In the genomic region with DNA sequence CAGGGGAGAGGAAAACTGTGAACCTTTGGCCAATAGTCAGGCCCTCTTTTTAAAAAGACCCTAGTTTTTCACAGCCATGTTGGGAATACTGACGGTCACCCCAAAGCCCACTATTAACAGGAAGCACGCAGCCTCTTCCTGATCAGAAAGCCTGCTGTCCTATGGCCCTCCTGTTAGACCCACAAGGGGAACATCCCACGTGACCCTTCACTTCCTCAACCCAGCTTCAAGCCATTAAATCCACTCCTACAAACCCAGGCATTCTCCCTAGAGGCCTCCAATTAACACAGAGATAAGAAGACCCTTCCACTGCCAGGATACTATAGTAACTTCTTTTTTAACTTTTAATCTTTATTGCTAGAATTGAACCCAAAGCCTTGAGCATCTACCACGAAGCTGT, we compare ENCODE assay signal across 13 mouse cellular contexts. TPM values are rescaled to one million over a fixed set of nuclear protein-coding genes. Genes with fewer than 3 reads are reported as not detected.
DNase-seq lines count a peak whose midpoint lies in the region; ATAC-seq and TF ChIP-seq lines count a peak whose summit lies in the region.
"Had no signal": no experiment of that assay in that cellular context is flagged by ENCODE, and none has a peak within 500 bp of the region (broad histone marks: within the 10 kb centered on the region; RNA-seq: fewer than 3 reads in every experiment).

No protein-coding gene starts in this region.

- TF ChIP-seq POLR2A in thymus, adult 2 months (IDR thresholded peaks at IDR 0.05; ENCODE audit: control insufficient read depth, extremely low read depth, insufficient read depth, low read length, poor library complexity) = no peak

- no peak overlapping the region for H3K9ac ChIP-seq in kidney, embryonic 14.5 days (ENCODE audit: low read depth, low read length)
- peak overlapping the region; percentile 63 for H3K9ac ChIP-seq in liver, embryonic 15.5 days
- H3K9ac ChIP-seq: heart, embryonic 12.5 days; lung, embryonic 14.5 days had no signal

- peaks cover 33% of the 10 kb centered on the region for H3K4me1 ChIP-seq in kidney, embryonic 14.5 days (ENCODE audit: control insufficient read depth, insufficient read depth, low read length)
- peaks cover 42% of the 10 kb centered on the region for H3K4me1 ChIP-seq in thymus, adult 2 months (replicated peaks; ENCODE audit: control insufficient read depth, insufficient read depth, low read length)
- peaks cover 89% of the 10 kb centered on the region for H3K4me1 ChIP-seq in liver, embryonic 15.5 days (replicated peaks)
- H3K4me1 ChIP-seq in embryonic facial prominence, embryonic 10.5 days = peaks cover 53% of the 10 kb centered on the region

- H3K27ac ChIP-seq in kidney, embryonic 14.5 days (ENCODE audit: low read depth, low read length) = peak overlapping the region; percentile 56; the same call in 1 of the 2 replicates
- peak overlapping the region; percentile 7; the same call in 1 of the 2 replicates for H3K27ac ChIP-seq in thymus, adult 2 months (ENCODE audit: control insufficient read depth, insufficient read depth, low read length)
- H3K27ac ChIP-seq in liver, embryonic 15.5 days (replicated peaks) = peak overlapping the region; percentile 96
- H3K27ac ChIP-seq in embryonic facial prominence, embryonic 10.5 days (replicated peaks) = no peak overlapping the region

- no peaks in the 10 kb centered on the region for H3K27me3 ChIP-seq in kidney, embryonic 14.5 days (ENCODE audit: control insufficient read depth, insufficient read depth, low read length)
- no peaks in the 10 kb centered on the region for H3K27me3 ChIP-seq in thymus, adult 2 months (ENCODE audit: control insufficient read depth, insufficient read depth, low read length)
- H3K27me3 ChIP-seq in liver, embryonic 15.5 days = no peaks in the 10 kb centered on the region
- no peaks in the 10 kb centered on the region for H3K27me3 ChIP-seq in embryonic facial prominence, embryonic 10.5 days (replicated peaks; ENCODE audit: low read depth, poor library complexity, severe bottlenecking)
- H3K27me3 ChIP-seq: heart, embryonic 12.5 days; megakaryocyte, embryonic 14.5 days had no signal

- TF ChIP-seq CTCF in thymus, adult 2 months (IDR thresholded peaks at IDR 0.05; ENCODE audit: borderline replicate concordance, control insufficient read depth, extremely low read depth, insufficient read depth, low read length, poor library complexity) = no peak

- ATAC-seq in kidney, embryonic 14.5 days (ENCODE audit: low FRiP score, low TSS enrichment) = no peak
- ATAC-seq in liver, embryonic 15.5 days (ENCODE audit: insufficient read depth) = peak; percentile 13; the same call in 1 of the 2 replicates

- H3K36me3 ChIP-seq in kidney, embryonic 14.5 days (ENCODE audit: control insufficient read depth, insufficient read depth, low read length) = no peaks in the 10 kb centered on the region
- no peaks in the 10 kb centered on the region for H3K36me3 ChIP-seq in thymus, adult 2 months (ENCODE audit: control insufficient read depth, insufficient read depth, low read length)
- no peaks in the 10 kb centered on the region for H3K36me3 ChIP-seq in liver, embryonic 15.5 days (replicated peaks)
- no peaks in the 10 kb centered on the region for H3K36me3 ChIP-seq in embryonic facial prominence, embryonic 10.5 days (replicated peaks)
- H3K36me3 ChIP-seq: heart, embryonic 12.5 days had no signal

- H3K9me3 ChIP-seq in kidney, embryonic 14.5 days (ENCODE audit: control insufficient read depth, low read length) = no peaks in the 10 kb centered on the region
- no peaks in the 10 kb centered on the region for H3K9me3 ChIP-seq in liver, embryonic 15.5 days (replicated peaks)
- no peaks in the 10 kb centered on the region for H3K9me3 ChIP-seq in embryonic facial prominence, embryonic 10.5 days
- H3K9me3 ChIP-seq: heart, embryonic 12.5 days; megakaryocyte, embryonic 14.5 days had no signal

- WGBS in kidney, embryonic 14.5 days = 36% methylated on average over 4 of the region's 4 CpGs
- 58% methylated on average over 4 of the region's 4 CpGs for WGBS in thymus, adult 2 months
- 25% methylated on average over 4 of the region's 4 CpGs for WGBS in liver, embryonic 15.5 days (ENCODE audit: insufficient replicate concordance)
- 54% methylated on average over 4 of the region's 4 CpGs for WGBS in embryonic facial prominence, embryonic 10.5 days

- H3K4me3 ChIP-seq in kidney, embryonic 14.5 days (ENCODE audit: low read length) = no peak overlapping the region
- H3K4me3 ChIP-seq in thymus, adult 2 months (ENCODE audit: control insufficient read depth, insufficient read depth, low read length) = no peak overlapping the region
- peak overlapping the region; percentile 27 for H3K4me3 ChIP-seq in liver, embryonic 15.5 days (replicated peaks)
- no peak overlapping the region for H3K4me3 ChIP-seq in embryonic facial prominence, embryonic 10.5 days
- H3K4me3 ChIP-seq: heart, embryonic 12.5 days had no signal

- H3K4me2 ChIP-seq in kidney, embryonic 14.5 days (replicated peaks; ENCODE audit: low read depth, low read length) = no peak overlapping the region
- peak overlapping the region; percentile 71 for H3K4me2 ChIP-seq in liver, embryonic 15.5 days
- H3K4me2 ChIP-seq: heart, embryonic 12.5 days; lung, embryonic 14.5 days had no signal

- DNase-seq in kidney, adult 11 months = no peak
- DNase-seq in thymus, adult 2 months = no peak
- DNase-seq in thymus, postnatal 0 days (ENCODE audit: low spot score) = no peak
- DNase-seq in adipocyte (ENCODE audit: low spot score) = no peak
- DNase-seq in embryonic facial prominence, embryonic 10.5 days (ENCODE audit: low spot score) = no peak
- DNase-seq: cerebellum, adult 9-10 months; gastrocnemius, postnatal 14 days; heart, postnatal 4 days; lung, embryonic 14.5 days had no signal

RNA-seq across cellular contexts. Expression of a gene that starts 33.6 kb away (rescaled TPM):
- polyA plus RNA-seq in kidney, embryonic 14.5 days (2014; fragmentation: Nextera tagmentation; extraction: Ambion mirVana) = 34.1 and 55.2 TPM in 2 replicates
- 54.9 and 80.5 TPM in 2 replicates for polyA plus RNA-seq in thymus, adult 2 months (2012; rRNA removed)
- 82.5 and 84.3 TPM in 2 replicates for polyA plus RNA-seq in thymus, postnatal 0 days (2015; fragmentation: Nextera tagmentation; extraction: Ambion mirVana)
- polyA plus RNA-seq in liver, embryonic 15.5 days (2015; fragmentation: Nextera tagmentation; extraction: Ambion mirVana) = 86.3 and 95.2 TPM in 2 replicates
- 45.9 and 49.6 TPM in 2 replicates for polyA plus RNA-seq in embryonic facial prominence, embryonic 10.5 days (2016; fragmentation: Nextera tagmentation; extraction: Ambion mirVana)
